Comparison of ENCODE assay signal across 9 mouse cellular contexts in genomic region chr10:86302318-86302648, GRCm38 (mm10). TPM values are rescaled to one million over a fixed set of nuclear protein-coding genes. Genes with fewer than 3 reads are reported as not detected.
A peak's percentile ranks its signal among the peaks of the same experiment; 100 is the strongest.
DNase-seq lines count a peak whose midpoint lies in the region; ATAC-seq and TF ChIP-seq lines count a peak whose summit lies in the region.
"Had no signal": no experiment of that assay in that cellular context is flagged by ENCODE, and none has a peak within 500 bp of the region (broad histone marks: within the 10 kb centered on the region; RNA-seq: fewer than 3 reads in every experiment).

No protein-coding gene starts in this region.

- peaks cover 12% of the 10 kb centered on the region for H3K4me1 ChIP-seq in heart, adult 2 months (ENCODE audit: control insufficient read depth, insufficient read depth, low read length)
- peaks cover 22% of the 10 kb centered on the region for H3K4me1 ChIP-seq in heart, embryonic 16.5 days (ENCODE audit: control insufficient read depth, insufficient read depth, low read length)
- H3K4me1 ChIP-seq in lung, embryonic 16.5 days (replicated peaks; ENCODE audit: control insufficient read depth, insufficient read depth, low read length), result peaks cover 18% of the 10 kb centered on the region

- H3K9me3 ChIP-seq in heart, embryonic 16.5 days (replicated peaks; ENCODE audit: control insufficient read depth, low read length), result no peaks in the 10 kb centered on the region
- no peaks in the 10 kb centered on the region for H3K9me3 ChIP-seq in lung, embryonic 16.5 days (ENCODE audit: control insufficient read depth, low read length)

- peak overlapping the region; percentile 72 for H3K4me2 ChIP-seq in heart, embryonic 16.5 days (ENCODE audit: low read depth, low read length)
- peak overlapping the region; percentile 94 for H3K4me2 ChIP-seq in lung, embryonic 16.5 days (ENCODE audit: low read depth, low read length)

- peak overlapping the region; percentile 97 for H3ac ChIP-seq in C2C12 (ENCODE audit: control insufficient read depth, insufficient read length, low read depth)

- DNase-seq in heart, adult 2 months, result peak in 1 of 2 experiments; percentile 58
- DNase-seq in heart, adult 8-10 months (ENCODE audit: low spot score), result no peak
- DNase-seq in thymus, postnatal 14 days, result no peak
- no peak for DNase-seq in layer of hippocampus, adult 9-11 months
- DNase-seq in T-cell, adult 2 months (ENCODE audit: low spot score), result no peak

- TF ChIP-seq EP300 in heart, adult 2 months (IDR thresholded peaks at IDR 0.05; ENCODE audit: insufficient read depth, low read depth, low read length), result no peak

- TF ChIP-seq CTCF in heart, adult 2 months (IDR thresholded peaks at IDR 0.05), result no peak
- no peak for TF ChIP-seq CTCF in C2C12 (IDR thresholded peaks at IDR 0.05; ENCODE audit: control insufficient read depth, insufficient read depth, insufficient read length)

- peaks cover 24% of the 10 kb centered on the region for H3K36me3 ChIP-seq in heart, adult 2 months (ENCODE audit: control insufficient read depth, insufficient read depth, low read length)
- peaks cover 30% of the 10 kb centered on the region for H3K36me3 ChIP-seq in C2C12 (ENCODE audit: control insufficient read depth, insufficient read depth)
- peaks cover 8% of the 10 kb centered on the region for H3K36me3 ChIP-seq in heart, embryonic 16.5 days (ENCODE audit: control insufficient read depth, insufficient read depth)
- H3K36me3 ChIP-seq in lung, embryonic 16.5 days (ENCODE audit: control insufficient read depth, insufficient read depth, low read length), result no peaks in the 10 kb centered on the region; the same call in 1 of the 2 replicates

- 0 out of 2 replicates have a peak, but pooled peaks have one; percentile 12 for ATAC-seq in heart, embryonic 16.5 days (replicated peaks; ENCODE audit: extremely low read depth, insufficient read depth, low FRiP score)
- no peak for ATAC-seq in lung, embryonic 16.5 days (ENCODE audit: low read depth)

- no peaks in the 10 kb centered on the region for H3K27me3 ChIP-seq in heart, adult 2 months (ENCODE audit: control insufficient read depth, insufficient read depth, low read length)
- H3K27me3 ChIP-seq in C2C12 (ENCODE audit: control insufficient read depth, insufficient read depth, insufficient read length), result no peaks in the 10 kb centered on the region
- H3K27me3 ChIP-seq in heart, embryonic 16.5 days (ENCODE audit: control insufficient read depth, insufficient read depth, low read length), result no peaks in the 10 kb centered on the region
- no peaks in the 10 kb centered on the region for H3K27me3 ChIP-seq in lung, embryonic 16.5 days (ENCODE audit: control insufficient read depth, insufficient read depth, low read depth, low read length)
- H3K27me3 ChIP-seq: CH12.LX had no signal

- intact Hi-C loops in heart, adult 2 months (cut with DNase I), result loop anchor here (5.0 kb wide), 1 partner anchor 55 kb away; no protein-coding TSS in a partner anchor

- H3K79me2 ChIP-seq in heart, adult 2 months (replicated peaks; ENCODE audit: control insufficient read depth, insufficient read depth, low read length), result no peaks in the 10 kb centered on the region
- H3K79me2 ChIP-seq in C2C12 (ENCODE audit: control insufficient read depth, insufficient read depth), result peaks cover 71% of the 10 kb centered on the region

- peak overlapping the region; percentile 88 for H3K4me3 ChIP-seq in heart, adult 2 months
- peak overlapping the region; percentile 85 for H3K4me3 ChIP-seq in C2C12 (ENCODE audit: insufficient read depth, poor library complexity, severe bottlenecking)
- peak overlapping the region; percentile 87 for H3K4me3 ChIP-seq in heart, embryonic 16.5 days (ENCODE audit: low read length)
- H3K4me3 ChIP-seq in lung, embryonic 16.5 days (ENCODE audit: low read length), result peak overlapping the region; percentile 83

- WGBS in heart, adult 2 months, result 35% methylated on average over 4 of the region's 4 CpGs
- WGBS in heart, embryonic 16.5 days, result 28% methylated on average over 4 of the region's 4 CpGs
- WGBS in lung, embryonic 16.5 days, result 46% methylated on average over 4 of the region's 4 CpGs

- peak overlapping the region; percentile 98 for H3K27ac ChIP-seq in heart, adult 2 months
- peak overlapping the region; percentile 87 for H3K27ac ChIP-seq in heart, embryonic 16.5 days (ENCODE audit: low read length)
- peak overlapping the region; percentile 95 for H3K27ac ChIP-seq in lung, embryonic 16.5 days (ENCODE audit: low read length)

- H3K79me3 ChIP-seq in C2C12 (ENCODE audit: low read depth), result peaks cover 62% of the 10 kb centered on the region

- TF ChIP-seq POLR2A in heart, adult 2 months (IDR thresholded peaks at IDR 0.05; ENCODE audit: insufficient read depth, low read depth, low read length), result peak; percentile 26

- H3K9ac ChIP-seq in heart, adult 2 months (ENCODE audit: low read depth, low read length), result peak overlapping the region; percentile 98
- H3K9ac ChIP-seq in heart, embryonic 16.5 days (ENCODE audit: low read length), result peak overlapping the region; percentile 96
- H3K9ac ChIP-seq in lung, embryonic 16.5 days (ENCODE audit: low read length), result peak overlapping the region; percentile 92

TF ChIP-seq in C2C12, 6 proteins besides CTCF, POLR2A, EP300 and RAD21:
- no peak for TF ChIP-seq USF1 (IDR thresholded peaks at IDR 0.05; ENCODE audit: low read depth)
- no peak for TF ChIP-seq MYOD1 (IDR thresholded peaks at IDR 0.05; ENCODE audit: control insufficient read depth, insufficient read length, low read depth)
- no peak for TF ChIP-seq MAX (IDR thresholded peaks at IDR 0.05)
- no peak for TF ChIP-seq FOSL1 (IDR thresholded peaks at IDR 0.05; ENCODE audit: insufficient read depth, low read length, poor library complexity, severe bottlenecking)
- TF ChIP-seq MYOG (IDR thresholded peaks at IDR 0.05; ENCODE audit: control insufficient read depth, extremely low read depth, insufficient read length), result no peak
- no peak for TF ChIP-seq CEBPB (IDR thresholded peaks at IDR 0.05; ENCODE audit: low read depth)

RNA-seq across cellular contexts. Expression of gene Timp3, which starts 2.1 kb away (rescaled TPM):
- 100 to 1,000 TPM; 154 to 174 TPM for total RNA-seq in heart, adult 2 months (2021)
- polyA plus RNA-seq in heart, adult 2 months (2012; rRNA removed), result 80.2 and 114 TPM in 2 replicates
- total RNA-seq in heart, adult 8-10 months (2022), result 100 to 1,000 TPM; 157 to 180 (median 176) TPM
- 57.7 TPM for polyA plus RNA-seq in C2C12 (2012; fragmentation: generic; extraction: Trizol)
- 90.5 and 91.7 TPM in 2 replicates for polyA plus RNA-seq in heart, embryonic 16.5 days (2015; fragmentation: Nextera tagmentation; extraction: Ambion mirVana)
- polyA plus RNA-seq in lung, embryonic 16.5 days (2015; fragmentation: Nextera tagmentation; extraction: Ambion mirVana), result 90.5 and 107 TPM in 2 replicates
